Mouse (Mus musculus): ENCODE data around the gene Tmcc2. TPM values are rescaled to one million over a fixed set of nuclear protein-coding genes. Genes with fewer than 3 reads are reported as not detected.
A peak's percentile ranks its signal among the peaks of the same experiment; 100 is the strongest.

Tmcc2 gene
- polyA plus RNA-seq, 1 experiment from 2014 or later: 12.9 TPM

DNA sequence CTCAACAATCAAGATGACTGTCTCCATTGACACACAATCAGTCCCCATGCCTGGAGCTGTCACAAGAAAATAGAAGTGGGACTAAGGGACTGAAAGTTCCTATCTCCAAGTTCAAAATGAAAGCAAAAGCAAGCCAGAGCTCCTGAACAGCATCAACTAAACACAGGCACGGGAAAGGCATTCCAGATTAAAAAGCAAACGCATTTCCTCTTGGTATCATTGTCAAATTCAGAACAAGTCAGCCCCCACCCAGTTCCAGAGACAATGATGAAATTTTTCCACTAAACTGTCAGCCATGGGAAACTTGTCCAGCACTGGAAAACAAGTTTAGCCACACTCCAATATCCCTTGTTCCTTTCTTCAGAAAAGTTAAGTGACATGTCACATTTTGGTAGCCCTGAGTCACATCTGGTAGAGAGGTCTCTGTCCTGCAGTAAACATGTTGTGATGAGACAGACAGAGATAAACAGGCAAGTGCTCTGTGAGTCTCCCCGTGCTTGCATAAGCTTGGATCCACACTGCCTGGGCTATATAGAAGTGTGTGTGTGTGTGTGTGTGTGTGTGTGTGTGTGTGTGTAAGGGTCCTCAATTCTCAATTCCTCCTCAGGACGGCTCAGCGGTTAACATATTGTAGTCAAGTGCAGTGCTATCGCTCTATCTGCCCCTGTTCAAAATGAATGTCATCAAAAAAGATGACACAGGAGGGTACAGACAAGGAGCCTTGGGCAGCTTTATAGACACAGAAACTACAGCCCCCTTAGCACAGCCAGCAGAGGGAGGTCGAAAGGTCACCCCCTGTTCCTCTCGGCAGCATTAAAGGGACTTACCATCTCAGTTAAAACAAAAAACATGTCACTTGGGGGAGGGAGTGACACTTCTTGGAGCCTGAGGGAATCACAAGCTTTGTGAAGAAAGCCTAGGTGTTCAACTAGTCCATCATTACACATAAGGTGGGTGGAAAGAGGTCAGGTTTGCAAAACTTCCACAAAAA, 2.0 kb downstream of the Tmcc2 start:
- Histone ChIP-seq H3K4me2 (peak overlapping the region; percentile 87), H3K27me3 (no peaks in the 10 kb centered on the region), H3K9ac (no peak overlapping the region), H3K36me3 (no peaks in the 10 kb centered on the region), H3K4me1 (replicated peaks) (peaks cover 56% of the 10 kb centered on the region), H3K27ac (peak overlapping the region; percentile 62), H3K4me3 (peak overlapping the region; percentile 70), H3K9me3 (replicated peaks) (no peaks in the 10 kb centered on the region)
- ATAC-seq (replicated peaks; ENCODE audit: insufficient number of reproducible peaks, insufficient read depth, low FRiP score, low read depth): no peak
- 50% methylated on average over 8 of the region's 8 CpGs for WGBS

DNA sequence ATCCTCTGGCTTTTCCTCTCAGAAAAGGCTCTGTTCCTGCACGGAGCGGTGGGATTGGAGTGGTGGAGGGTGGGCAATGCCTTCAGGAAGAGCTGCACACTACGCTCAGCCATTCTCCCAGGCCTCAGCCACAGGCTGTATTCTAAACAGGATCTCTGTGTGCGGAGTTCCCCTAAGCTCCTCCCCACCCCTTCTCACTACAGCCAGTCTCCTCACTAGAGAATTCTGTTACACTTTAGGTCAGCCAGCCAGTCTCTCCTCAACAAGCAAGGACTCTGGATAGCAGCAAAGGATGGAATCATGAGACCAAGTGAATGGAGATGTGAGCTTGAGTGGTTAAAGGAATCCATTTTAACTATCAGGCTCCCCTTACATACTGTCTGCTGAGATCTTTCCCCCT, 3.1 kb downstream of the Tmcc2 start:
- Histone ChIP-seq H3K4me2 (peak overlapping the region; percentile 87), H3K27me3 (no peaks in the 10 kb centered on the region), H3K4me3 (no peak overlapping the region), H3K9me3 (replicated peaks) (no peaks in the 10 kb centered on the region), H3K9ac (no peak overlapping the region), H3K27ac (peak overlapping the region; percentile 54), H3K36me3 (no peaks in the 10 kb centered on the region), H3K4me1 (replicated peaks) (peaks cover 57% of the 10 kb centered on the region)
- peak; percentile 18; the same call in 1 of the 2 replicates for ATAC-seq (replicated peaks; ENCODE audit: insufficient number of reproducible peaks, insufficient read depth, low FRiP score, low read depth)
- 16% methylated on average over 4 of the region's 4 CpGs for WGBS

DNA sequence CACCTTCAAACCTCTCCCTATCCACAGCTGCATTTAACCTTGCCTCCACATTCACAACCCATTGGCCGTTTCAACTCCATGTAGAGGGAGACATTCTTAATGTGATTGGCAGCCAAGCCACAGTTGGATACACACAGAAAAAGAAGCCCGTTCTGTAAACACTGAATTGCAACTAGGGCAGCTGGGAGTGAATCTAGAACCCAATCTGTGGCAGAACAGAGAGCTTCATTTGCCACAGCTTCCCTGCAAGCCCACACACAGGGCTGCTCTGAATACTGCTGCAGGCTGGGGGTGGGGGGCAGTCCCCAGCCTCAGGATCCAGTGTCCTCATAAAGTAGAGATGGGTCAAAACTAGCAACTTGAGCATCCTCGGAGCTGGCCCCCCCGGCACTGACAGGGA, 4.8 kb downstream of the Tmcc2 start:
- 84% methylated on average over 4 of the region's 4 CpGs for WGBS
- Histone ChIP-seq H3K9me3 (replicated peaks) (no peaks in the 10 kb centered on the region), H3K36me3 (no peaks in the 10 kb centered on the region), H3K4me3 (no peak overlapping the region), H3K4me1 (replicated peaks) (peaks cover 53% of the 10 kb centered on the region), H3K27me3 (no peaks in the 10 kb centered on the region), H3K27ac (no peak overlapping the region), H3K4me2 (no peak overlapping the region), H3K9ac (no peak overlapping the region)
- no peak for ATAC-seq (replicated peaks; ENCODE audit: insufficient number of reproducible peaks, insufficient read depth, low FRiP score, low read depth)

DNA sequence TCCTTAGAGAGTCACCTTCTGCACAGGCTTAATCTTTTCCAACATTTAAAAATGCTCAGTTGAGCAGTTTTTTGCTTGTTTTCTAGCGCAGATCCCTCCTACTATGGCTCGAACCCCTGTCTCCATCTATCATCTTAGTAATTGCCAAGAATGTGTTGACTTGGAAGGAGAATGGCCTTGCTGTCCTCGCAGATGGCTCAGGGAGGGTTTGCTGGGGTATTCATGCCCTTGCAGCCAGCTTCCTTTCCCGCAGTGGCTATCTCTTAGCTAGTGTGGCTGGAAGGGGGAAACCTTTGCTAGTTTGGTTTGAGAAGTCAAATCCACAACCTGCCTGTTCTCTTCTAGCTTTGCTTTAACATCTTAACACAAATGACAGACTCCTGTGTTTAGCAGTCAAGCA, 5.4 kb downstream of the Tmcc2 start:
- Histone ChIP-seq H3K4me2 (no peak overlapping the region), H3K4me3 (no peak overlapping the region), H3K27me3 (no peaks in the 10 kb centered on the region), H3K9ac (no peak overlapping the region), H3K27ac (no peak overlapping the region), H3K36me3 (peaks cover 2% of the 10 kb centered on the region; the same call in 1 of the 2 replicates), H3K9me3 (replicated peaks) (no peaks in the 10 kb centered on the region), H3K4me1 (replicated peaks) (peaks cover 50% of the 10 kb centered on the region)
- no peak for ATAC-seq (replicated peaks; ENCODE audit: insufficient number of reproducible peaks, insufficient read depth, low FRiP score, low read depth)
- WGBS: 68% methylated on average over 4 of the region's 4 CpGs

DNA sequence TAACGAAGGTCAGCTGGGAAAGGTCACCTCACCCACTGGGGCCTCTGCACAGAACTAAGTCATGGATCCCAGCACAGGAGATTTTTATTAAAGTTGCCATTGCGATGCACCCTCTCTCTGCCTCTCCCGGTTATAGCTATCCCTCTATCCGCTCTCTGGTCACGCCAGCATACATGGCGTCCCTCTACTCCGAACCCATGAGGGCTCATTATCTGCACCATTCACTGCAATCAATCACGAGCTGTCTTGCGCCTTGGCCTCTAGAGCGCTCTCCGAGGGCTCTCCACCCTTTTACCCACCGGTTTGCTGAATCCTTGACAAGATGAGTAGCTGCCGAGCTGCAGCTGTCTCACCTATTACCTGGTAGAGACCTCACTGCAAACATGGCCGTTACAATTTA, 5.8 kb downstream of the Tmcc2 start:
- H3K36me3 ChIP-seq: peaks cover 7% of the 10 kb centered on the region; the same call in 1 of the 2 replicates
- no peak overlapping the region for H3K4me2 ChIP-seq
- H3K4me1 ChIP-seq (replicated peaks): peaks cover 46% of the 10 kb centered on the region
- no peaks in the 10 kb centered on the region for H3K27me3 ChIP-seq
- H3K9ac ChIP-seq: no peak overlapping the region
- no peak overlapping the region for H3K27ac ChIP-seq
- no peak overlapping the region for H3K4me3 ChIP-seq
- no peaks in the 10 kb centered on the region for H3K9me3 ChIP-seq (replicated peaks)
- 64% methylated on average over 14 of the region's 14 CpGs for WGBS
- no peak for ATAC-seq (replicated peaks; ENCODE audit: insufficient number of reproducible peaks, insufficient read depth, low FRiP score, low read depth)

DNA sequence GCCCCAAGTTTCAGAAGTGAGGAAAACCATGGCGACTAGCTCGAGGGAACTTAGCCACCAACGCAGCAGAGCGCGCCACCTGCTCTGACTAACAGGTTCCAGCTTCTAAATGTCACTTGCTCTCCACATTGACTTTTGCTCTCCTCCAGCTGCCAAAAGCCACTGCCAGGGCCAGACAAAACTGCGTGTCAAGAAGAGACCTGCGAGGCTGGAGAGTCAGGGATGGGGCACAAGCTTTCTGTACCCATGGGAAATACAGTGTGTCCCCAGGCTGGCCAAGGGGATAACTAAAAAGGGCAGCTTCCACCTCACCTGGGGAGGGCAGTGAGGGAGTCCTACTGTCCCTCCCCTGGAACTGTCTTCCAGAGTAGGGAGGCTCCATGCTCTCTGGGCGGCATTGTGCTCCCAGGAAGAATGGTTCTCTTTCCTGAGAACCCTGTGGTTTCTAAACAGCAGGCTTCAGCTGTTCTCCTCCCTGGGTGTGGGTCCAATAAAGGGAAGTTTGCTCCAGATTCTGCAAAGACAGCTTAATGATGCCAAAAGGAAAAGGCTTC, 7.0 kb downstream of the Tmcc2 start:
- WGBS: 93% methylated on average over 8 of the region's 8 CpGs
- peaks cover 35% of the 10 kb centered on the region for H3K4me1 ChIP-seq (replicated peaks)

DNA sequence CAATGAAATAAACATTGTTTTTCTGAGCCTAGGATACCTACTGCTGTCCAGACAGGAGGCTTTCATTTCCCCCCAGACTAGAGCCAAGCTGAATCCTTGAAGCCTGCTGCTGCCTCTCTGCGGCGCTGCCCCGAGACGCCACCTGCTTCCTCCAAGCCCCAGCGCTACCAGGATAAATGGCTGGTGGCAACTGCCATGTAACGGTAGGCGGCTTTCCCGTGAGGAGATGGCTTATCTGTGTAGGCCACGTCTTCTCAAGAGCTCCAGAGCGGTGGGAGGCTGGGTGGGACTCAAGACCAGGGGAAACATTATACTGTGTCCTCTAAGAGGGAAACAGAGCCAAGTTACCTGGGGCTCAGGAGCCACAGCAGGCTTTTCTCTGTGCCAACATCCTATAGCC, 9.2 kb downstream of the Tmcc2 start:
- H3K9me3 ChIP-seq (replicated peaks): no peaks in the 10 kb centered on the region
- 61% methylated on average over 10 of the region's 10 CpGs for WGBS
- ATAC-seq (replicated peaks; ENCODE audit: insufficient number of reproducible peaks, insufficient read depth, low FRiP score, low read depth): no peak
- H3K27ac ChIP-seq: no peak overlapping the region
- peaks cover 28% of the 10 kb centered on the region for H3K4me1 ChIP-seq (replicated peaks)
- H3K36me3 ChIP-seq: peaks cover 9% of the 10 kb centered on the region; the same call in 1 of the 2 replicates
- no peaks in the 10 kb centered on the region for H3K27me3 ChIP-seq
- H3K9ac ChIP-seq: no peak overlapping the region
- no peak overlapping the region for H3K4me3 ChIP-seq
- no peak overlapping the region for H3K4me2 ChIP-seq

More for the DNA sequence above, 7.0 kb downstream of the Tmcc2 start:
- Histone ChIP-seq H3K4me2 (no peak overlapping the region), H3K27me3 (no peaks in the 10 kb centered on the region), H3K36me3 (peaks cover 9% of the 10 kb centered on the region; the same call in 1 of the 2 replicates), H3K9ac (no peak overlapping the region), H3K27ac (no peak overlapping the region), H3K9me3 (replicated peaks) (no peaks in the 10 kb centered on the region), H3K4me3 (no peak overlapping the region)
- no peak for ATAC-seq (replicated peaks; ENCODE audit: insufficient number of reproducible peaks, insufficient read depth, low FRiP score, low read depth)

DNA sequence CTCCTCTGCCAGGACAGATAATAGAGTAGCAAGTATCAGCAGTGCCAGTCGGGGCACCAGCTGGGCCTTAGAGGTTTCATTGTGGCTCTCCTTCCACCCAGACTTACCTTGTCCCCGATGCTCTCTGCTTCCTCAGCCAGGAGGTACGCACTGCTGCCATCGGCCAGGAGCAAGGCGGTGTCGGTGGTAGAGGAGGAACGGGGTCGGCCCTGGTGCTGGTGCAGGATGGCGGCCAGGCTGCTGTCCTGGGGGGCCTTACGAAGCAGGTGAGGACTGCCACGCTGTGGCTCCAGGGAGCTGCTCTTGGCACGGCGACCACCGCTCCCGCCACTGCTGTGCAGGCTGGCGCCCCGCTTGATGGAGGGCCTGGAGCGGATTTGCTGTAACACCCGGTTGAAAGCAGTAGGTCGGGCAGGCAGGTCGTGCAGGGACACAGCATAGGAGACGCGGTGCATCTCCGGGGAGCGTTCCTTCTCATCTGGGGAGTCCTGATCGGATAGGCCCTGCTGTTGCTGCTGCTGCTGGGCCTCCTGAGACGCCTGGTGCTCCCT, 10.5 kb downstream of the Tmcc2 start:
- WGBS: 83% methylated on average over 27 of the region's 27 CpGs
- Histone ChIP-seq H3K9me3 (replicated peaks) (no peaks in the 10 kb centered on the region), H3K4me1 (replicated peaks) (peaks cover 36% of the 10 kb centered on the region), H3K27ac (no peak overlapping the region), H3K36me3 (peaks cover 9% of the 10 kb centered on the region; the same call in 1 of the 2 replicates), H3K4me2 (no peak overlapping the region), H3K4me3 (no peak overlapping the region), H3K27me3 (no peaks in the 10 kb centered on the region), H3K9ac (no peak overlapping the region)
- no peak for ATAC-seq (replicated peaks; ENCODE audit: insufficient number of reproducible peaks, insufficient read depth, low FRiP score, low read depth)

DNA sequence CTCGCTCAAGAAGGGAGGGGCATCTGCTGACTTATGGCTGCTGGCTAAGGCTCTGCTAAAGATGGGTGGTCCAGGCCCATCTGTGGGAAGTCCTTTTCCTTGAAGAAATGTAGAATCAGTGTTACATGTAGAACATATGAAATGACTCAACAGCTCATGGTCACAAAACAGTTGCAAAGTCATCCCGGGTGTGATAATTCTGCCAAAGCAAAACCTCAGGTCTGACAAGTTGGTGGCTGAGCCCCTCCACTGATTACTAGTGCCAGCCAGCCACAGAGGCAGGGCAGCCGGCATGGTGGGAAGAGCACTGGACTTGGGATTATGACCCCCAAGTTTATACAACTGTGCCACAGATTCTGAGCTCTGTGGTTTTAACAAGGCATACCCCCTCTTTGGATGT, 13.3 kb downstream of the Tmcc2 start:
- H3K4me3 ChIP-seq: no peak overlapping the region
- no peak overlapping the region for H3K27ac ChIP-seq
- ATAC-seq (replicated peaks; ENCODE audit: insufficient number of reproducible peaks, insufficient read depth, low FRiP score, low read depth): no peak
- H3K9ac ChIP-seq: no peak overlapping the region
- no peak overlapping the region for H3K4me2 ChIP-seq
- H3K27me3 ChIP-seq: no peaks in the 10 kb centered on the region
- peaks cover 48% of the 10 kb centered on the region for H3K4me1 ChIP-seq (replicated peaks)
- WGBS: 70% methylated on average over 3 of the region's 3 CpGs
- no peaks in the 10 kb centered on the region for H3K9me3 ChIP-seq (replicated peaks)
- peaks cover 9% of the 10 kb centered on the region; the same call in 1 of the 2 replicates for H3K36me3 ChIP-seq

DNA sequence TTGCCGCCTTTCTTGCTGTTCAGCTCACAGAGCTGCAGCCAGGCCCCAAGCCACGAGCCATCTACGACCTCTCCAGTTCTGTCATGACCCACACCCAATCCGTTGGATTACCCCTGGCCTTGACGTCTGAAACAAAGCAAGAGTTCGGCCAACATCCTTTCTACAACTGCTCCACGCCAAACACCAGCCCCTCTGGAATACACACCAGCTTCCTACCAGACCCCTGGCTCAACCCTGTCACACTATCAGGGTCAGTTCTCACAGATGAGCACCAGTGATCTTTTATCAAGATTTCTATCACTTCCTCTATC, 14.1 kb downstream of the Tmcc2 start:
- no peak overlapping the region for H3K4me2 ChIP-seq
- peak overlapping the region; percentile 24; the same call in 1 of the 2 replicates for H3K27ac ChIP-seq
- no peak overlapping the region for H3K9ac ChIP-seq
- no peaks in the 10 kb centered on the region for H3K27me3 ChIP-seq
- 45% methylated on average over 7 of the region's 7 CpGs for WGBS
- H3K9me3 ChIP-seq (replicated peaks): no peaks in the 10 kb centered on the region
- H3K4me1 ChIP-seq (replicated peaks): peaks cover 55% of the 10 kb centered on the region
- no peak for ATAC-seq (replicated peaks; ENCODE audit: insufficient number of reproducible peaks, insufficient read depth, low FRiP score, low read depth)
- H3K4me3 ChIP-seq: no peak overlapping the region
- peaks cover 9% of the 10 kb centered on the region; the same call in 1 of the 2 replicates for H3K36me3 ChIP-seq

DNA sequence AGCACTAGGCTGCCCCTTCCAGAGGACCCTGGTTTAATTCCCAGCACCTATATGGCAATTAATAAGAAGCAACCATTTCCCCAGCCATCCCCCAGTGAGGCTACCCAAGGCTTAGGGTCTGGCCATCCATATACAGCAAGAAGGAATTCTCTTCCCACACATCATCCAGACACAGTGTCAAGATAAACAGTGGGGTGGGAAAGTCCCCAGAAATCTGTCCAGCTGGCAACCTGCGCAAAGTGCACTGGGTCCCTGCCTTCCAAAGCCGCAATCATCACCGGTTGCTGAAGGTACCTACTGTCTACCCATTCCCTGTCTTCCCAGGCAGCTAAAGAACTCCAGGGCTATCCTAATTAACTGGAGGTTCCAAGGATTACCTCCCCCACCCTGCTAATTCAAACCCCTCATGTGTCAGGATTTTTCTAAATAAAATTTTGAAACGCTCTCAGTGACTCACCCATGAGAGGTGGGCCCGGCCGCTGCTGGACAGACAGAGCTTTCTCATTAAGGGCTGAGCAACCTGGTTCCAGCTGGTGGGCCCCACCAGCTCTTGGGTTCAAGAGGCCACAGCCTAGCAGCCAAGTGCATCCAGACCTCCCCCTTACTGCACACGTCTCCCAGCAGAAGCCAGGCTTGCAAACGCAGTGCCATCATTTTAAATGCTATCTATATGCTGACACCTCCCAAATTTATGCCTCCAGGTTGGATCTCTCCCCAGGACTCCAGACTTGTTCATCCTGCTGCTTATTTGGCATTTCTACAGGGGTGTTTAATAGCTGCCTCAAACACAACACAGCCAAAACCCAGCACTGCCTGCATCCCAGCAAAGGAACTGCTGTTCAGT, 14.6 kb downstream of the Tmcc2 start:
- H3K27me3 ChIP-seq: no peaks in the 10 kb centered on the region
- peaks cover 61% of the 10 kb centered on the region for H3K4me1 ChIP-seq (replicated peaks)
- no peak overlapping the region for H3K9ac ChIP-seq
- no peak for ATAC-seq (replicated peaks; ENCODE audit: insufficient number of reproducible peaks, insufficient read depth, low FRiP score, low read depth)
- WGBS: 63% methylated on average over 8 of the region's 8 CpGs
- no peaks in the 10 kb centered on the region for H3K9me3 ChIP-seq (replicated peaks)
- H3K4me3 ChIP-seq: no peak overlapping the region
- no peak overlapping the region for H3K4me2 ChIP-seq
- peak overlapping the region; percentile 24; the same call in 1 of the 2 replicates for H3K27ac ChIP-seq
- H3K36me3 ChIP-seq: peaks cover 9% of the 10 kb centered on the region; the same call in 1 of the 2 replicates
